Mouse (Mus musculus) heart, adult 2 months (tissue): ENCODE results near the gene Ipmk.

Source experiments
- CTCF ChIP-seq: fragments of 200-600 bp; IDR thresholded peaks from 2 replicates; pipeline ENCODE4 v1.8.1; 2022; ENCODE audit warnings: antibody characterized with exemption, mild to moderate bottlenecking, moderate library complexity
- POLR2A ChIP-seq: fragments of 200-500 bp; IDR thresholded peaks from 2 replicates; pipeline ENCODE4 v1.6.1; 2011; ENCODE audit warnings: mild to moderate bottlenecking, low read depth, low read length, control low read depth; ENCODE audit not compliant: insufficient read depth

DNA sequence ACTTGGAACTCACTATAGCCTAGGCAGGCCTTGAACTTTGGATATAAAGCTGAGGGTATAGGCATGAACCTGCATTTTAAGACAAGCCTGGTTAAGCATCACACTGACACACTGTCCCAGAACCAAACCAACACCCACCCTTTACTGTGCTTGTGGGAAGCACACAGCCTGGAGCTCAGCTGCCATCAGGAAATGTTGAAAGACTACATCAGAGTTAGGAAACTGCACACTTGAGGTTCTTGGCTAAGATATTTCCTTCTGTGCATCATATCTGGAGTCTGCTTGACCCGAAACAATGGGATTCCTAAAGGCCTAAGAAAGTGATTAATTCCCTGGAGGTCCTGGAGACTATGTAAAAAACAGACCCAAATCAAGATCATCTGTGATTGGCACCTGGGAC is 1.7 kb downstream of the Ipmk start:
- TF ChIP-seq CTCF = no peak
- no peak for TF ChIP-seq POLR2A
